Mouse (Mus musculus) neural tube, embryonic 11.5 days (tissue): Measurements from ENCODE around the gene U2af1l4. TPM values are rescaled to one million over a fixed set of nuclear protein-coding genes. Genes with fewer than 3 reads are reported as not detected.

Source experiments
- ATAC-seq: fragments of 200-750 bp; cut with Nextera tagmentation; 2 replicates; pipeline ENCODE4 v1.8.0; 2017; ENCODE audit warnings: moderate number of reproducible peaks, mild to moderate bottlenecking, moderate TSS enrichment, moderate library complexity; ENCODE audit not compliant: insufficient read depth, low FRiP score, low TSS enrichment
- DNase-seq: peaks from one replicate; pipeline ENCODE4 v3.0.0-alpha.2; 2015; ENCODE audit warnings: low spot score
- H3K27ac ChIP-seq: fragments of 300-500 bp; sonication (generic); 2 replicates; pipeline ENCODE4 v1.5.1; 2014; ENCODE audit warnings: low read depth, mild to moderate bottlenecking, low read length
- H3K27me3 ChIP-seq: fragments of 300-500 bp; sonication (generic); 2 replicates; pipeline ENCODE4 v1.6.1; 2014; ENCODE audit warnings: mild to moderate bottlenecking, low read length, mixed read lengths; ENCODE audit not compliant: control insufficient read depth, insufficient read depth
- H3K36me3 ChIP-seq: fragments of 300-500 bp; sonication (generic); 2 replicates; pipeline ENCODE4 v1.6.1; 2014; ENCODE audit warnings: mild to moderate bottlenecking, low read length, moderate library complexity, mixed read lengths; ENCODE audit not compliant: control insufficient read depth, insufficient read depth
- H3K4me1 ChIP-seq: fragments of 300-500 bp; sonication (generic); 2 replicates; pipeline ENCODE4 v1.6.1; 2014; ENCODE audit warnings: low read length, mixed read lengths; ENCODE audit not compliant: control insufficient read depth, insufficient read depth
- H3K4me2 ChIP-seq: fragments of 300-500 bp; sonication (generic); 2 replicates; pipeline ENCODE4 v1.6.1; 2014; ENCODE audit warnings: low read depth, mild to moderate bottlenecking, moderate library complexity
- H3K4me3 ChIP-seq: fragments of 300-500 bp; sonication (generic); 2 replicates; pipeline ENCODE4 v1.5.1; 2014; ENCODE audit warnings: low read depth, low read length
- H3K9ac ChIP-seq: fragments of 300-500 bp; sonication (generic); 2 replicates; pipeline ENCODE4 v1.6.1; 2014; ENCODE audit warnings: mild to moderate bottlenecking, low read length
- H3K9me3 ChIP-seq: fragments of 300-500 bp; sonication (generic); 2 replicates; pipeline ENCODE4 v1.6.1; 2016; ENCODE audit warnings: low read length; ENCODE audit not compliant: control insufficient read depth
- WGBS: fragments of 180-500 bp; shearing (Covaris S2); extraction: QIAGEN DNeasy Blood & Tissue Kit; methylation state at CpG from one replicate; pipeline ENCODE4 v1.1.7; 2014; 5-methylcytosine and 5-hydroxymethylcytosine counted together
- polyA plus RNA-seq: library from polyadenylated mRNA; unstranded; fragments of >200 nt; fragmentation: Nextera tagmentation; extraction: Ambion mirVana; gene quantifications from 2 replicates; pipeline ENCODE4 v1.2.1, GENCODE M21; 2014

U2af1l4 gene
- polyA plus RNA-seq, 1 experiment from 2014 or later: 95.5 TPM

GRCm38 (mm10) chr7:30526399-30526798, 36.7 kb upstream of the U2af1l4 start:
- H3K4me3 ChIP-seq: no peak overlapping the region
- H3K27me3 ChIP-seq: no peaks in the 10 kb centered on the region
- 0 out of 2 replicates have a peak overlapping the region, but pooled peaks have one; percentile 3 for H3K4me2 ChIP-seq
- no peak for DNase-seq
- H3K4me1 ChIP-seq: 0 out of 2 replicates have a peak, but pooled peaks cover 5% of the 10 kb centered on the region
- H3K9me3 ChIP-seq: no peaks in the 10 kb centered on the region
- no peak overlapping the region for H3K27ac ChIP-seq
- peaks cover 38% of the 10 kb centered on the region for H3K36me3 ChIP-seq
- H3K9ac ChIP-seq: peak overlapping the region; percentile 18; the same call in 1 of the 2 replicates
- WGBS: 20% methylated on average over 16 of the region's 17 CpGs
- ATAC-seq: no peak

GRCm38 (mm10) chr7:30526981-30527380, 36.1 kb upstream of the U2af1l4 start:
- Histone ChIP-seq H3K9me3 (no peaks in the 10 kb centered on the region), H3K9ac (no peak overlapping the region), H3K27me3 (no peaks in the 10 kb centered on the region), H3K4me3 (no peak overlapping the region), H3K27ac (no peak overlapping the region), H3K4me1 (0 out of 2 replicates have a peak, but pooled peaks cover 5% of the 10 kb centered on the region), H3K4me2 (no peak overlapping the region), H3K36me3 (peaks cover 39% of the 10 kb centered on the region)
- 76% methylated on average over 14 of the region's 14 CpGs for WGBS
- ATAC-seq (no peak), DNase-seq (no peak)

GRCm38 (mm10) chr7:30531291-30531815, 31.7 kb upstream of the U2af1l4 start:
- no peaks in the 10 kb centered on the region for H3K9me3 ChIP-seq
- 88% methylated on average over 9 of the region's 9 CpGs for WGBS
- peaks cover 20% of the 10 kb centered on the region for H3K4me1 ChIP-seq
- no peak overlapping the region for H3K4me2 ChIP-seq
- DNase-seq (no peak), ATAC-seq (no peak)
- no peak overlapping the region for H3K9ac ChIP-seq
- no peak overlapping the region for H3K27ac ChIP-seq
- H3K27me3 ChIP-seq: no peaks in the 10 kb centered on the region
- peaks cover 26% of the 10 kb centered on the region for H3K36me3 ChIP-seq
- H3K4me3 ChIP-seq: no peak overlapping the region

- Histone ChIP-seq H3K9me3 (no peaks in the 10 kb centered on the region), H3K4me1 (peaks cover 18% of the 10 kb centered on the region), H3K27me3 (no peaks in the 10 kb centered on the region), H3K4me2 (peak overlapping the region; percentile 89), H3K9ac (peak overlapping the region; percentile 86), H3K36me3 (peaks cover 25% of the 10 kb centered on the region), H3K27ac (0 out of 2 replicates have a peak overlapping the region, but pooled peaks have one; percentile 10), H3K4me3 (peak overlapping the region; percentile 78)
- WGBS: 22% methylated on average over 8 of the region's 8 CpGs
- ATAC-seq: no peak
- peak; percentile 50 for DNase-seq
These were observed 30.2 kb upstream of the U2af1l4 start for GRCm38 (mm10) chr7:30532931-30533330.

GRCm38 (mm10) chr7:30533941-30534632, 29.0 kb upstream of the U2af1l4 start:
- Histone ChIP-seq H3K9ac (peak overlapping the region; percentile 86), H3K4me2 (peak overlapping the region; percentile 89), H3K27me3 (no peaks in the 10 kb centered on the region), H3K4me3 (peak overlapping the region; percentile 78), H3K27ac (peak overlapping the region; percentile 79), H3K36me3 (peaks cover 16% of the 10 kb centered on the region), H3K4me1 (peaks cover 18% of the 10 kb centered on the region), H3K9me3 (no peaks in the 10 kb centered on the region)
- peak; percentile 44 for DNase-seq
- 7% methylated on average over 26 of the region's 26 CpGs for WGBS
- peak; percentile 32 for ATAC-seq

- Histone ChIP-seq H3K27me3 (no peaks in the 10 kb centered on the region), H3K36me3 (peaks cover 12% of the 10 kb centered on the region), H3K4me2 (peak within 1 kb of the TSS; percentile 89), H3K9ac (peak within 1 kb of the TSS; percentile 86), H3K9me3 (no peaks in the 10 kb centered on the region), H3K4me3 (peak within 1 kb of the TSS; percentile 78), H3K4me1 (peaks cover 18% of the 10 kb centered on the region), H3K27ac (peak within 1 kb of the TSS; percentile 79)
- ATAC-seq: peak; percentile 89
- peak; percentile 99 for DNase-seq
- WGBS: under 1% methylated on average over 58 of the region's 84 CpGs
These were observed 28.2 kb upstream of the U2af1l4 start, which contains the start of gene Arhgap33 for GRCm38 (mm10) chr7:30534633-30535577. Arhgap33 (minus strand) TSS chr7:30535060.

- ATAC-seq (no peak), DNase-seq (no peak)
- no peaks in the 10 kb centered on the region for H3K27me3 ChIP-seq
- no peaks in the 10 kb centered on the region for H3K4me1 ChIP-seq
- H3K4me3 ChIP-seq: no peak overlapping the region
- H3K9ac ChIP-seq: no peak overlapping the region
- no peak overlapping the region for H3K27ac ChIP-seq
- peaks cover 2% of the 10 kb centered on the region for H3K36me3 ChIP-seq
- H3K4me2 ChIP-seq: no peak overlapping the region
- 94% methylated on average over 7 of the region's 7 CpGs for WGBS
- H3K9me3 ChIP-seq: no peaks in the 10 kb centered on the region
These were observed 22.5 kb upstream of the U2af1l4 start for GRCm38 (mm10) chr7:30540572-30540971.

GRCm38 (mm10) chr7:30544327-30544726, 18.8 kb upstream of the U2af1l4 start:
- H3K9me3 ChIP-seq: no peaks in the 10 kb centered on the region
- no peak overlapping the region for H3K9ac ChIP-seq
- WGBS: 100% methylated on average over 2 of the region's 2 CpGs
- peaks cover 4% of the 10 kb centered on the region for H3K36me3 ChIP-seq
- no peak overlapping the region for H3K4me2 ChIP-seq
- no peaks in the 10 kb centered on the region for H3K27me3 ChIP-seq
- ATAC-seq (no peak), DNase-seq (no peak)
- H3K27ac ChIP-seq: no peak overlapping the region
- H3K4me1 ChIP-seq: no peaks in the 10 kb centered on the region
- H3K4me3 ChIP-seq: no peak overlapping the region
